Mouse (Mus musculus): ENCODE data around the gene Olfr937. TPM values are rescaled to one million over a fixed set of nuclear protein-coding genes. Genes with fewer than 3 reads are reported as not detected.

Olfr937 gene
- polyA plus RNA-seq (2014; fragmentation: Nextera tagmentation; extraction: Ambion mirVana), result not detected in 2 replicates

- Histone ChIP-seq H3K4me3 (ENCODE audit: low read depth, low read length) (no peak within 1 kb of the TSS), H3K9me3 (ENCODE audit: control insufficient read depth, low read length) (no peaks in the 10 kb centered on the region), H3K4me1 (ENCODE audit: control insufficient read depth, insufficient read depth, low read length) (no peaks in the 10 kb centered on the region), H3K27me3 (ENCODE audit: control insufficient read depth, insufficient read depth, low read length) (no peaks in the 10 kb centered on the region), H3K4me2 (ENCODE audit: low read depth, low read length) (no peak within 1 kb of the TSS), H3K27ac (ENCODE audit: low read depth, low read length) (no peak within 1 kb of the TSS), H3K9ac (replicated peaks; ENCODE audit: low read depth, low read length) (no peak within 1 kb of the TSS), H3K36me3 (ENCODE audit: control insufficient read depth, insufficient read depth, low read length) (no peaks in the 10 kb centered on the region)
- no peak for ATAC-seq (ENCODE audit: low read depth)
- 91% methylated on average over 1 of the region's 1 CpGs for WGBS
Observed at GRCm38 (mm10) chr9:39064851-39065250, at the start of gene Olfr937. TSS of gene Olfr937 (minus strand) at chr9:39064951.

DNA sequence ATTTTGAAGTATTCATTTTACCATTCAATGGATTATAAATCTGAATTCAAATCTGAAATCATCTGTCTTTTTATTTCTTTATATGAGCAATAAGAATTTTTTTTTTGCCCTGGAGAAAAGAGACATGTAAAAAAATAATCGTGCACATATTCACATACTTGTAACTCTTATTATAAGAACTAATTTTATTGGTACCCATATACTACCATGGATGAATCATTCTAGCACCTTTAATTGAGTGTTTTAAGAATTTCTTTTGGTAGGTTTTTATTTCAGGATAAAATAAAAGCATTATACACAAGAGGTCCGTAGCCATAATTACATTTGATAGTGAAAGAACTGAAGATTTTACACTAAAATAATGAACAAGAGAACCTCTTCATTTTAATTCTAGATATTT lies 14.0 kb upstream of the Olfr937 start, which contains the start of gene Olfr938:
TSS of gene Olfr938 (minus strand) at position 101 of the 400 bp plus-strand sequence.
- Histone ChIP-seq H3K27me3 (ENCODE audit: control insufficient read depth, insufficient read depth, low read length) (no peaks in the 10 kb centered on the region), H3K4me2 (ENCODE audit: low read depth, low read length) (no peak within 1 kb of the TSS), H3K36me3 (ENCODE audit: control insufficient read depth, insufficient read depth, low read length) (no peaks in the 10 kb centered on the region), H3K4me3 (ENCODE audit: low read depth, low read length) (no peak within 1 kb of the TSS), H3K9me3 (ENCODE audit: control insufficient read depth, low read length) (no peaks in the 10 kb centered on the region), H3K9ac (replicated peaks; ENCODE audit: low read depth, low read length) (no peak within 1 kb of the TSS), H3K27ac (ENCODE audit: low read depth, low read length) (no peak within 1 kb of the TSS), H3K4me1 (ENCODE audit: control insufficient read depth, insufficient read depth, low read length) (no peaks in the 10 kb centered on the region)
- WGBS, result 97% methylated on average over 2 of the region's 2 CpGs
- no peak for ATAC-seq (ENCODE audit: low read depth)

- Histone ChIP-seq H3K4me2 (ENCODE audit: low read depth, low read length) (no peak within 1 kb of the TSS), H3K4me3 (ENCODE audit: low read depth, low read length) (no peak within 1 kb of the TSS), H3K9ac (replicated peaks; ENCODE audit: low read depth, low read length) (no peak within 1 kb of the TSS), H3K27ac (ENCODE audit: low read depth, low read length) (no peak within 1 kb of the TSS), H3K4me1 (ENCODE audit: control insufficient read depth, insufficient read depth, low read length) (no peaks in the 10 kb centered on the region), H3K36me3 (ENCODE audit: control insufficient read depth, insufficient read depth, low read length) (no peaks in the 10 kb centered on the region), H3K9me3 (ENCODE audit: control insufficient read depth, low read length) (no peaks in the 10 kb centered on the region), H3K27me3 (ENCODE audit: control insufficient read depth, insufficient read depth, low read length) (no peaks in the 10 kb centered on the region)
- 80% methylated on average over 1 of the region's 1 CpGs for WGBS
- no peak for ATAC-seq (ENCODE audit: low read depth)
Observed at GRCm38 (mm10) chr9:39023277-39023676, 41.5 kb downstream of the Olfr937 start, which contains the start of gene Olfr146. TSS of gene Olfr146 (minus strand) at chr9:39023377.

Small RNAs within 50 kb of the gene (microRNA-seq; reads per million reads assigned to microRNA genes)
- gene Gm25032 (not detected), gene Gm25529 (not detected)

Other genes with a start within 250 kb of the Olfr937 start
- not detected in 2 replicates for gene Olfr923, start 238.4 kb downstream of the Olfr937 start, polyA plus RNA-seq (2014; fragmentation: Nextera tagmentation; extraction: Ambion mirVana)
- not detected in 2 replicates for gene Olfr924, start 220.5 kb downstream of the Olfr937 start, polyA plus RNA-seq (2014; fragmentation: Nextera tagmentation; extraction: Ambion mirVana)
- not detected in 2 replicates for gene Olfr26, start 209.9 kb downstream of the Olfr937 start, polyA plus RNA-seq (2014; fragmentation: Nextera tagmentation; extraction: Ambion mirVana)
- not detected in 2 replicates for gene Olfr926, start 187.8 kb downstream of the Olfr937 start, polyA plus RNA-seq (2014; fragmentation: Nextera tagmentation; extraction: Ambion mirVana)
- gene Olfr930, start 135.1 kb downstream of the Olfr937 start, polyA plus RNA-seq (2014; fragmentation: Nextera tagmentation; extraction: Ambion mirVana), result not detected in 2 replicates
- not detected in 2 replicates for gene Olfr933, start 92.6 kb downstream of the Olfr937 start, polyA plus RNA-seq (2014; fragmentation: Nextera tagmentation; extraction: Ambion mirVana)
- not detected in 2 replicates for gene Olfr934, start 76.6 kb downstream of the Olfr937 start, polyA plus RNA-seq (2014; fragmentation: Nextera tagmentation; extraction: Ambion mirVana)
- gene Olfr935, start 65.3 kb downstream of the Olfr937 start, polyA plus RNA-seq (2014; fragmentation: Nextera tagmentation; extraction: Ambion mirVana), result not detected in 2 replicates
- gene Olfr146, start 41.6 kb downstream of the Olfr937 start, polyA plus RNA-seq (2014; fragmentation: Nextera tagmentation; extraction: Ambion mirVana), result not detected in 2 replicates
- not detected in 2 replicates for gene Olfr938, start 13.9 kb upstream of the Olfr937 start, polyA plus RNA-seq (2014; fragmentation: Nextera tagmentation; extraction: Ambion mirVana)
- gene Olfr27, start 63.2 kb upstream of the Olfr937 start, polyA plus RNA-seq (2014; fragmentation: Nextera tagmentation; extraction: Ambion mirVana), result not detected in 2 replicates
- gene Olfr943, start 101.4 kb upstream of the Olfr937 start, polyA plus RNA-seq (2014; fragmentation: Nextera tagmentation; extraction: Ambion mirVana), result not detected in 2 replicates
- gene Olfr944, start 137.0 kb upstream of the Olfr937 start, polyA plus RNA-seq (2014; fragmentation: Nextera tagmentation; extraction: Ambion mirVana), result not detected in 2 replicates
- gene Olfr1537, start 185.0 kb upstream of the Olfr937 start, polyA plus RNA-seq (2014; fragmentation: Nextera tagmentation; extraction: Ambion mirVana), result not detected in 2 replicates
- not detected in 2 replicates for gene Olfr945, start 211.9 kb upstream of the Olfr937 start, polyA plus RNA-seq (2014; fragmentation: Nextera tagmentation; extraction: Ambion mirVana)

Data from neural tube, embryonic 14.5 days (tissue).